In the genomic region with DNA sequence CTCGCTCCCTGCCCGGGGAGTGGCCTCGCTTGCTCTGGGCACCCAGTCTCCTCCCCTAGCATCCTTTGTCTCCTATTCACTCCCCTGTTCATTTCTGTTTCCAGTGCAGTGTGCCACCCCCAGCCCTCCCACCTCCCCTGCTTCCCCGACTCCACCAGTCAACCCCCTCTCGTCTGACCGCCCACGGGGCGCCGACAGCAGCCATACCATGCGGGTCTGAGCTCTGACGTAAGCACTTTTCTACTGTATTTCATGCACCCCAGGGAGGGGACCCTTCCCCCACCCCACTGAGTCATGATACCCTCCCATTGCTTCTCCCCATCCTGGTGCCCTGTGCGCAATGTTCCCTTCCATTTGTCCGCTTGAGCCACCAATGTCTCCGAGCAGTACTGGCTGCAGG, we compare ENCODE assay signal across 22 mouse cellular contexts. TPM values are rescaled to one million over a fixed set of nuclear protein-coding genes. Genes with fewer than 3 reads are reported as not detected.
A peak's percentile ranks its signal among the peaks of the same experiment; 100 is the strongest.
DNase-seq lines count a peak whose midpoint lies in the region; ATAC-seq and TF ChIP-seq lines count a peak whose summit lies in the region.
"Had no signal": no experiment of that assay in that cellular context is flagged by ENCODE, and none has a peak within 500 bp of the region (broad histone marks: within the 10 kb centered on the region; RNA-seq: fewer than 3 reads in every experiment).

No protein-coding gene starts in this region.

- WGBS in heart, embryonic 10.5 days = 53% methylated on average over 14 of the region's 14 CpGs
- WGBS in stomach, embryonic 16.5 days = 61% methylated on average over 14 of the region's 14 CpGs
- 64% methylated on average over 14 of the region's 14 CpGs for WGBS in stomach, postnatal 0 days

- peaks cover 8% of the 10 kb centered on the region; the same call in 1 of the 2 replicates for H3K27me3 ChIP-seq in heart, embryonic 10.5 days (ENCODE audit: insufficient read depth, poor library complexity, severe bottlenecking)
- no peaks in the 10 kb centered on the region for H3K27me3 ChIP-seq in stomach, embryonic 16.5 days (ENCODE audit: control insufficient read depth, insufficient read depth, low read length)
- no peaks in the 10 kb centered on the region for H3K27me3 ChIP-seq in stomach, postnatal 0 days (ENCODE audit: control insufficient read depth, insufficient read depth, low read length)
- H3K27me3 ChIP-seq: heart, embryonic 13.5 days; hindbrain, embryonic 15.5 days had no signal

- no peak for TF ChIP-seq CTCF in left cerebral cortex, adult 2 months (IDR thresholded peaks at IDR 0.05)
- TF ChIP-seq CTCF in stomach, postnatal 0 days (IDR thresholded peaks at IDR 0.05; ENCODE audit: low read depth) = no peak

- no peak overlapping the region for H3K4me2 ChIP-seq in stomach, embryonic 16.5 days (ENCODE audit: low read depth, low read length)
- H3K4me2 ChIP-seq in stomach, postnatal 0 days (replicated peaks; ENCODE audit: low read depth) = no peak overlapping the region
- H3K4me2 ChIP-seq: heart, embryonic 13.5 days; hindbrain, embryonic 15.5 days; liver, embryonic 11.5 days; lung, embryonic 15.5 days had no signal

- intact Hi-C loops in left cerebral cortex, adult 2 months (cut with DNase I) = no loop called here

- no peak overlapping the region for H3K9ac ChIP-seq in stomach, embryonic 16.5 days (ENCODE audit: low read length)
- H3K9ac ChIP-seq in stomach, postnatal 0 days (ENCODE audit: low read length) = no peak overlapping the region
- H3K9ac ChIP-seq: heart, embryonic 13.5 days; hindbrain, embryonic 15.5 days; lung, embryonic 15.5 days had no signal

- peaks cover 40% of the 10 kb centered on the region for H3K36me3 ChIP-seq in heart, embryonic 10.5 days
- 0 out of 2 replicates have a peak, but pooled peaks cover 5% of the 10 kb centered on the region for H3K36me3 ChIP-seq in stomach, embryonic 16.5 days (ENCODE audit: control insufficient read depth, insufficient read depth, low read length)
- H3K36me3 ChIP-seq in stomach, postnatal 0 days (ENCODE audit: control insufficient read depth, insufficient read depth, low read length) = no peaks in the 10 kb centered on the region; the same call in none of the 2 replicates
- H3K36me3 ChIP-seq: lung, embryonic 15.5 days had no signal

- DNase-seq in heart, embryonic 10.5 days (ENCODE audit: low spot score) = no peak
- no peak for DNase-seq in heart, postnatal 4 days
- DNase-seq in left cerebral cortex, adult 2 months (ENCODE audit: extremely low spot score in 1 of 2, low spot score in 2 of 2) = peak; percentile 31 to 57
- no peak for DNase-seq in left cerebral cortex, adult 11 months (ENCODE audit: low spot score)
- DNase-seq in stomach, postnatal 0 days (ENCODE audit: low spot score) = no peak
- no peak for DNase-seq in c-Kit-positive CD71-positive TER-119-positive erythroid progenitor cells, embryonic 14.5 days (ENCODE audit: low spot score)
- no peak for DNase-seq in adipocyte (ENCODE audit: low spot score)
- DNase-seq: adrenal gland, postnatal 10 days; cerebellum, postnatal 14 days; gastrocnemius, postnatal 36 days; kidney, postnatal 36 days; thymus, adult 18-20 months had no signal

- peaks cover 49% of the 10 kb centered on the region for H3K4me1 ChIP-seq in heart, embryonic 10.5 days
- H3K4me1 ChIP-seq in stomach, embryonic 16.5 days (ENCODE audit: control insufficient read depth, insufficient read depth, low read length) = peaks cover 8% of the 10 kb centered on the region
- no peaks in the 10 kb centered on the region for H3K4me1 ChIP-seq in stomach, postnatal 0 days (replicated peaks; ENCODE audit: control insufficient read depth, insufficient read depth)

- H3K9me3 ChIP-seq in heart, embryonic 10.5 days = no peaks in the 10 kb centered on the region
- H3K9me3 ChIP-seq in stomach, embryonic 16.5 days (replicated peaks; ENCODE audit: control insufficient read depth, low read length) = no peaks in the 10 kb centered on the region
- H3K9me3 ChIP-seq in stomach, postnatal 0 days (ENCODE audit: control insufficient read depth, low read length) = no peaks in the 10 kb centered on the region
- H3K9me3 ChIP-seq: heart, embryonic 13.5 days; hindbrain, embryonic 15.5 days; lung, embryonic 15.5 days had no signal

- H3K4me3 ChIP-seq in heart, embryonic 10.5 days = no peak overlapping the region
- H3K4me3 ChIP-seq in left cerebral cortex, adult 2 months = no peak overlapping the region
- H3K4me3 ChIP-seq in stomach, embryonic 16.5 days (replicated peaks; ENCODE audit: low read length) = no peak overlapping the region
- H3K4me3 ChIP-seq in stomach, postnatal 0 days (ENCODE audit: low read depth, low read length) = no peak overlapping the region
- H3K4me3 ChIP-seq: heart, embryonic 13.5 days; hindbrain, embryonic 15.5 days; lung, embryonic 15.5 days had no signal

- peak; percentile 19; the same call in 1 of the 2 replicates for ATAC-seq in stomach, embryonic 16.5 days (ENCODE audit: insufficient read depth, low FRiP score)
- ATAC-seq in stomach, postnatal 0 days (ENCODE audit: low FRiP score, low TSS enrichment) = no peak

- H3K27ac ChIP-seq in heart, embryonic 10.5 days = peak overlapping the region; percentile 31; the same call in 1 of the 2 replicates
- H3K27ac ChIP-seq in left cerebral cortex, adult 2 months = peak overlapping the region; percentile 40
- no peak overlapping the region for H3K27ac ChIP-seq in stomach, embryonic 16.5 days (ENCODE audit: low read length)
- H3K27ac ChIP-seq in stomach, postnatal 0 days (replicated peaks) = no peak overlapping the region
- H3K27ac ChIP-seq: heart, embryonic 13.5 days; hindbrain, embryonic 15.5 days; lung, embryonic 15.5 days had no signal

- TF ChIP-seq EP300 in stomach, postnatal 0 days (optimal IDR thresholded peaks at IDR 0.05) = no peak

RNA-seq across cellular contexts. Expression of gene Golt1a, which starts 10.8 kb away (rescaled TPM):
- 1.7 TPM in 1 of 2 replicates, not detected in the other for polyA plus RNA-seq in heart, embryonic 10.5 days (2016; fragmentation: Nextera tagmentation; extraction: Ambion mirVana)
- not detected for total RNA-seq in heart, postnatal 4 days (2021)
- total RNA-seq in left cerebral cortex, adult 2 months (2021) = under 1 TPM; 0.37 to 0.72 TPM
- polyA plus RNA-seq in stomach, embryonic 16.5 days (2015; fragmentation: Nextera tagmentation; extraction: Ambion mirVana) = 8.2 and 8.7 TPM in 2 replicates
- polyA plus RNA-seq in stomach, postnatal 0 days (2015; fragmentation: Nextera tagmentation; extraction: Ambion mirVana) = 7.6 and 10.8 TPM in 2 replicates
- total RNA-seq: ES-E14; gastrocnemius, postnatal 36 days; layer of hippocampus, postnatal 14 days; megakaryocyte progenitor cell, adult 5-6 weeks had no signal
- polyA plus RNA-seq: C2C12; hindbrain, embryonic 15.5 days had no signal

RNA-seq across cellular contexts. Expression of gene Kiss1, which starts 22.9 kb away (rescaled TPM):
- polyA plus RNA-seq in heart, embryonic 10.5 days (2016; fragmentation: Nextera tagmentation; extraction: Ambion mirVana) = not detected in 2 replicates
- total RNA-seq in heart, postnatal 4 days (2021) = not detected
- total RNA-seq in left cerebral cortex, adult 2 months (2021) = 1 to 10 TPM in 1 of 2 experiments, not detected in 1; 1.6 TPM
- not detected in 2 replicates for polyA plus RNA-seq in stomach, embryonic 16.5 days (2015; fragmentation: Nextera tagmentation; extraction: Ambion mirVana)
- polyA plus RNA-seq in stomach, postnatal 0 days (2015; fragmentation: Nextera tagmentation; extraction: Ambion mirVana) = not detected in 2 replicates
- total RNA-seq: adrenal gland, postnatal 10 days; ES-E14; gastrocnemius, postnatal 36 days; layer of hippocampus, postnatal 14 days; megakaryocyte progenitor cell, adult 5-6 weeks had no signal
- polyA plus RNA-seq: C2C12; heart, embryonic 13.5 days; liver, embryonic 11.5 days had no signal

RNA-seq across cellular contexts. Expression of gene Ren1, which starts 51.5 kb away (rescaled TPM):
- polyA plus RNA-seq in heart, embryonic 10.5 days (2016; fragmentation: Nextera tagmentation; extraction: Ambion mirVana) = 0.11 and 0.34 TPM in 2 replicates
- under 1 TPM in 1 of 2 experiments, not detected in 1; 0.16 TPM for total RNA-seq in heart, postnatal 4 days (2021)
- total RNA-seq in left cerebral cortex, adult 2 months (2021) = not detected
- 2.0 and 3.6 TPM in 2 replicates for polyA plus RNA-seq in stomach, embryonic 16.5 days (2015; fragmentation: Nextera tagmentation; extraction: Ambion mirVana)
- polyA plus RNA-seq in stomach, postnatal 0 days (2015; fragmentation: Nextera tagmentation; extraction: Ambion mirVana) = 2.9 and 6.1 TPM in 2 replicates
- total RNA-seq: gastrocnemius, postnatal 36 days; megakaryocyte progenitor cell, adult 5-6 weeks had no signal
- polyA plus RNA-seq: C2C12; frontal cortex, adult 2 months had no signal

Comparison
In these comparisons a context has a peak if more than half of its experiments do, and no peak if none do; other contexts are left out.
1. DNase-seq: peak in left cerebral cortex, adult 2 months (2 of 2); none in heart, embryonic 10.5 days (single experiment), heart, postnatal 4 days (single experiment), left cerebral cortex, adult 11 months (single experiment), stomach, postnatal 0 days (single experiment), c-Kit-positive CD71-positive TER-119-positive erythroid progenitor cells, embryonic 14.5 days (single experiment) and adipocyte (single experiment).
2. H3K27ac ChIP-seq: peak in heart, embryonic 10.5 days (single experiment) and left cerebral cortex, adult 2 months (single experiment); none in stomach, embryonic 16.5 days (single experiment) and stomach, postnatal 0 days (single experiment).